Mouse (Mus musculus) forebrain, embryonic 10.5 days (tissue): ENCODE measurements around the gene Gng2. TPM values are rescaled to one million over a fixed set of nuclear protein-coding genes. Genes with fewer than 3 reads are reported as not detected.

Experiments used
- polyA plus RNA-seq: library from polyadenylated mRNA; unstranded; fragments of >200 nt; fragmentation: Nextera tagmentation; extraction: Ambion mirVana; gene quantifications from 2 replicates; pipeline ENCODE4 v1.2.1, GENCODE M21; 2016

Gng2 gene
- polyA plus RNA-seq, 1 experiment from 2014 or later = 86.1 TPM

Other genes with a start within 250 kb of the Gng2 start
- 50.2 and 55.6 TPM in 2 replicates for gene Nid2, start 226.4 kb downstream of the Gng2 start, polyA plus RNA-seq
- 232 and 234 TPM in 2 replicates for gene Rtraf, start 153.8 kb downstream of the Gng2 start, polyA plus RNA-seq
- gene Saysd1, start 160.9 kb upstream of the Gng2 start, polyA plus RNA-seq = 10.9 and 11.9 TPM in 2 replicates
- 16.1 and 16.8 TPM in 2 replicates for gene Kcnk5, start 204.2 kb upstream of the Gng2 start, polyA plus RNA-seq